Mouse (Mus musculus): ENCODE results near the gene Apba3.

Gene Apba3

GRCm38 (mm10) chr10:81288601-81289000, 21.8 kb downstream of the Apba3 start:
- in situ Hi-C loops (cut with MboI; ENCODE audit: unreplicated experiment in 2 of 2): loop anchor here (5.0 kb wide), 3 partner anchors 41 to 91 kb away; partner anchors contain the start of gene Gipc3 (in 1 of the 2)

DNA sequence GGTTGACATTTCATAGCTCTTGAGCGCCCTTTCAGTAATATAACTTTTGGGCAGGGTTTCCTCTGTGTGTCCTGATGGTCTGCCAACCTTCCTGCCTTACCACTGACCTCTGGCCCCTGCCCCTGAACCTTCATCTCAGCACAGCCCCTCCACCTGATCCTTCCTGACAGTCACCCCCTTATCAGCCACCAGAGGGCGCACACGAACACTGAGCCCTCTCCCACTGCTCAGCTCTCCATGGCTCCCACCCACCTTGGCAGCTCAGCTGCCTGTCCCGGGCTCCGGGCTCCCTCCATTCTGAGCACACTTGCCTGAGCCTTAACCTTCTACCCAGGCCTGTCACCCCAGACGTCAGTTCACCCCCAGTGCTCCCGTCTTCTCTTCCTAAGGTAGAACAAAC, 22.5 kb downstream of the Apba3 start:
- in situ Hi-C loops (cut with MboI; ENCODE audit: unreplicated experiment in 2 of 2): loop anchor here (5.0 kb wide), 3 partner anchors 42 to 92 kb away; partner anchors contain the start of gene Gipc3 (in 1 of the 2)

DNA sequence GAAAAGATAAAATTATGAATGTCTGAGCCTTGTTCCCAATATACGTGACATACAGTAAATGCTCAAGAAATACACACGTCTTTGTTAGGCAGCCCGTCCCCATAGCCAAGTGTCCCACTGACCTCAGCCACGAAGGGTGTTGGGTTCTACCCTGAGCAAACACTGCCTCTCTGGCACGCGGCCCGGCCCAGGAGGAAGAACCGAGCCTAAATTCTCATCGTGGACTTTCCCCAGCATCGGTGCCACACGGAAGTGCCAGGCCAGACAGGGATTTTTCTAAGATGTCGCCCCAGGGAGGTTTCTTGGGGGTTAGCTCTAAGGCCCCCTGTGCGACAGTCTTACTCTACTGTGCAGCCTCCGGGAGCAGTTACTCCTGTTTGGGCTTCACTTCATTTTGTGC, 23.1 kb downstream of the Apba3 start:
- in situ Hi-C loops (cut with MboI; ENCODE audit: unreplicated experiment in 2 of 2): loop anchor here (5.0 kb wide), 3 partner anchors 43 to 93 kb away; partner anchors contain the start of gene Gipc3 (in 2 of the 2)

DNA sequence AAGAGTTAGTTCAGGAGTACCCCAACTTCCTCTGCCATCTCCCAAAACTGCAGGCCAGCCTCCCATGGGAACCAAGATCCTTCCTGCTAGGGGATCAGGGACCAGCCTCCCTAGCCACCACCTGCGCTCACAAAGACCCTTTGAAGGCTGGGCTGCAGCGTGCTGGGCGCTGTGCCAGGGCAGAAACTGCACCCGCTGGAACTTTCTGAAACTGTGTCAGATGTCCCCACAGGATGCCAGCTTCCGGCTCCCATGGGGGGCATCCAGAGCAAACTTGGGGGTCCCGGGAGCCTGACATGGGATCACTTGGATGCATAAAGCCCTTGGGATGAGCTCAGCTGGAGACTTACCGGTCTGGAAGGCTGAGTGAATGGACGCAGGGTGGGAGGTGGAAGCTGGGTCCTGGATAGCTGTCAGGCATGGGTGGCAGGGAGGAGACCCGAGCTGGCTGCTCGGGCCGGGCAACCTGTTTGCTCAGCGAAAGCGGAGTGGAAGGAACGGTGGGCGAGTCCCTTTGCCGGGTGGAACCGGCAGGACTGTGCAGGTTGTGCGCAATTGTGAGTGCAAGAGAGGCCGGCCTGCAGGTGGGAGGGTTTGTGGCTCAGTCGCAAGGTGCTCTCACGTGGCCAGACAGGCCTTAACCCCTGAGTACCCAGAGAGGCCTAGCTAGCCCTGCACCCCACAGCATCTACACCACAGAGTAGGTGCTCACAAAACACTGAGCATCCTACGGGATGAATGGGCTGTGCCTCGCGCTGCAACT, 24.1 kb downstream of the Apba3 start:
- in situ Hi-C loops (cut with MboI; ENCODE audit: unreplicated experiment in 2 of 2): loop anchor here in 1 of 2 experiments (5.0 kb wide), 1 partner anchor 51 kb away; the partner anchor contains the start of gene Gipc3

DNA sequence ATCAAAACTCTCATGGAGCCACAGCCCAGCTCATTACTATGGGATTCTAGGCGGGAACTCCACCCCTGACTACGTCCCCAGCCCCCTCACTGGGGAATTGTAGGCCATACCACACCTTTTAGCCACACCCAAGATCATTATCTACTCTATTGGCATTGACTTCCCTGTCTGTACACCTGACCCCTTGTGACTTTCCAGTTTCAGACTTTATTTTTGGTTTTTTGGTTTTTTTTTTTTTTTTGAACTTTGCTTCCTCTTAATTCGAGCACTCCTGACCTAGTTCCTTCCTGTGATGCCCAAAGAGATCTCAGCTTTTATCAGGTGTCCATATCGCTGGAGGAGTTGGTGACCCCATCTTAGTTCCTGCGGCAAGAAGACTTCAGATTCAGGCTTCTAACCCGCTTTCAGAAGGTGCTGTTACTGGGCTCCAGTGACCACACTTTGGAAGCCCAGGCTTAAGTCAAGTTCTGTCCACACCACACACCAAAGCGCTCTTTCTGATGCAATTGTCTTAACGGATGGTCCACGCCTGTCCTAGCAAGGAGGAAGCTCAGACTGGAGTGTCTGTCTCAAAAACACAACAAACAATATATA, 24.8 kb downstream of the Apba3 start, which contains the start of gene Tjp3:
Gene Tjp3 (minus strand): TSS at position 71 of the 594 bp plus-strand sequence.
- in situ Hi-C loops (cut with MboI; ENCODE audit: unreplicated experiment in 2 of 2): loop anchor here in 1 of 2 experiments (5.0 kb wide), 1 partner anchor 51 kb away; the partner anchor contains the start of gene Gipc3

- in situ Hi-C loops (cut with MboI; ENCODE audit: unreplicated experiment in 2 of 2): loop anchor here in 1 of 2 experiments (5.0 kb wide), 1 partner anchor 50 kb away; the partner anchor contains the start of gene Gipc3
Observed at GRCm38 (mm10) chr10:81292554-81293333, 26.0 kb downstream of the Apba3 start, which contains the start of gene Pip5k1c. Pip5k1c (plus strand) TSS chr10:81292963.

GRCm38 (mm10) chr10:81293334-81294030, 26.7 kb downstream of the Apba3 start:
- in situ Hi-C loops (cut with MboI; ENCODE audit: unreplicated experiment in 2 of 2): loop anchor here in 1 of 2 experiments (5.0 kb wide), 1 partner anchor 49 kb away; the partner anchor contains the start of gene Gipc3

DNA sequence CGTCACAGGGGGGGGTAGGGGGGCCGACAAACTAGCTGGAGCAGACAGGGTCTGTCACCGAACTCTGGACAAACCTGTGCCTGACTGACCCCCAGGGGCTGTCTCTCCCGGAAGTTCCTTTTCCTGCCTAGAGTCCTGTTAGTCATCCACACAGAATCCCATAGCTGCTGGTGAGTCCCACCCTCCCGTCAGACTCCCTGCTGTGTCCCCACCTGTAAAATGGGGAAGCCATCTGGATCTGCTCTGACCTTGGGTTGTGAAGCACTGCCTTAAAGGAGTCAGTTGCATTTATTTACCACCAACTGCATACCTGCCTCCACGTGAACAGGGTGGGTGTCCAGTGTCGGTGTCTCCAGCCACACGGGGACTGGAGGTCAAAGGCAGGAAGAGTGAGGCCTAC, 27.7 kb downstream of the Apba3 start:
- in situ Hi-C loops (cut with MboI; ENCODE audit: unreplicated experiment in 2 of 2): loop anchor here in 1 of 2 experiments (5.0 kb wide), 1 partner anchor 48 kb away; the partner anchor contains the start of gene Gipc3

- in situ Hi-C loops (cut with MboI; ENCODE audit: unreplicated experiment in 2 of 2): no loop called here
Observed at GRCm38 (mm10) chr10:81295185-81295584, 28.4 kb downstream of the Apba3 start.

GRCm38 (mm10) chr10:81297246-81297645, 30.5 kb downstream of the Apba3 start:
- in situ Hi-C loops (cut with MboI; ENCODE audit: unreplicated experiment in 2 of 2): no loop called here

GRCm38 (mm10) chr10:81297845-81298244, 31.1 kb downstream of the Apba3 start:
- in situ Hi-C loops (cut with MboI; ENCODE audit: unreplicated experiment in 2 of 2): no loop called here

GRCm38 (mm10) chr10:81298369-81299100, 31.8 kb downstream of the Apba3 start:
- in situ Hi-C loops (cut with MboI; ENCODE audit: unreplicated experiment in 2 of 2): no loop called here

GRCm38 (mm10) chr10:81299585-81300351, 33.0 kb downstream of the Apba3 start:
- in situ Hi-C loops (cut with MboI; ENCODE audit: unreplicated experiment in 2 of 2): no loop called here

GRCm38 (mm10) chr10:81300352-81300907, 33.7 kb downstream of the Apba3 start:
- in situ Hi-C loops (cut with MboI; ENCODE audit: unreplicated experiment in 2 of 2): no loop called here

GRCm38 (mm10) chr10:81301321-81301720, 34.6 kb downstream of the Apba3 start:
- in situ Hi-C loops (cut with MboI; ENCODE audit: unreplicated experiment in 2 of 2): no loop called here

GRCm38 (mm10) chr10:81302288-81302687, 35.5 kb downstream of the Apba3 start:
- in situ Hi-C loops (cut with MboI; ENCODE audit: unreplicated experiment in 2 of 2): no loop called here

DNA sequence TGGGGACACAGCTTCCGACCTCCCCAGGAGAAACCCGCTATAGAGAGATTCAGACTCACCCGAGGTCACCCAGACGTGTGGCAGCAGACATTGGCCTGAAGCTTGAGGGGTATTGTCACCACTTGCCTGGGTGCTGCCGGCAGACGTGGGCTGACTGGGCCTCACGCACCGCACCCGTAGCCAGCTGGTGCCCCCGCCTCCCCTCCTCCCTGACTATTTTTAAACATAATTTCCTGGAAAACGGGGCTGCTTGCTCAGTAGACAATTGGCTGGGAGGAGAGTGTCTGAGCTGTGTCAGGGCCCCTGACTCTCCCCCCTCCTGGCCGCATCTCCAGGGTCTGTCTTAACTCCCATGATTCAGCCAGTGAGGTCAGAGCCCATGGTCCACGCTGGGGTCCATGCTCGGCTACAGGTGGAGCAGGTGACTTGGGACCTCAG, 36.0 kb downstream of the Apba3 start:
- in situ Hi-C loops (cut with MboI; ENCODE audit: unreplicated experiment in 2 of 2): no loop called here

DNA sequence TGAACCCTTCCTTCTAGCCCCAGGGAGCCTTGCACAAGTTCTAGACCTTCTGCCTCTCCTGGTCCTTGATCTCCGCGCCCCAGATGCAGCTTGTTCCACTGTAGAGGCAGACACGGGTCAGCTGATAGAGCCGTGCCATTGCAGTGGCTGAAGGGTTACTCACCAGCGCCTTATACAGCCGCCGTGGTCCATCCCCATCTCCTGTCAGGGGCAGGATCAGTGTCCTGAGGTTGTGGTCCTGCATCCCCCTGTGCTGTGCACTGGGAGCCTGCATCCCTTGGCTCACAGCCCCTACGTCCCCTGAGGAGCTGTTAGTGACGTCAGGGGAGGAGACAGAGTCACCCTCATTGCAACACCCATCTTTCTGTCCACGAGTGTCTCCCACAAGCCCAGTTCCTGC, 36.5 kb downstream of the Apba3 start:
- in situ Hi-C loops (cut with MboI; ENCODE audit: unreplicated experiment in 2 of 2): no loop called here

All from v-Abl transformed pro-B cells (cell line).